Mouse (Mus musculus) hindbrain, embryonic 15.5 days (tissue): Measurements from ENCODE around the gene Maats1. TPM values are rescaled to one million over a fixed set of nuclear protein-coding genes. Genes with fewer than 3 reads are reported as not detected.
"Not testable (repeated sequence)": the region's sequence is repeated elsewhere in the genome, so short reads cannot be mapped to it uniquely, and the experiment has no call there.

Source experiments
- ATAC-seq: fragments of 200-750 bp; cut with Nextera tagmentation; 2 replicates; pipeline ENCODE4 v1.8.0; 2017; ENCODE audit warnings: low read depth, moderate number of reproducible peaks, moderate TSS enrichment; ENCODE audit not compliant: low FRiP score
- H3K27ac ChIP-seq: fragments of 300-500 bp; sonication (generic); replicated peaks from 2 replicates; pipeline ENCODE4 v1.5.1; 2015; ENCODE audit warnings: mild to moderate bottlenecking, inconsistent platforms
- H3K27me3 ChIP-seq: fragments of 300-500 bp; sonication (generic); 2 replicates; pipeline ENCODE4 v1.6.1; 2015; ENCODE audit warnings: control low read depth, inconsistent platforms
- H3K36me3 ChIP-seq: fragments of 300-500 bp; sonication (generic); 2 replicates; pipeline ENCODE4 v1.6.1; 2015; ENCODE audit warnings: control low read depth, inconsistent platforms
- H3K4me1 ChIP-seq: fragments of 300-500 bp; sonication (generic); replicated peaks from 2 replicates; pipeline ENCODE4 v1.6.1; 2015; ENCODE audit warnings: control low read depth, inconsistent platforms
- H3K4me2 ChIP-seq: fragments of 300-500 bp; sonication (generic); 2 replicates; pipeline ENCODE4 v1.6.1; 2015; ENCODE audit warnings: moderate library complexity, mild to moderate bottlenecking, inconsistent platforms
- H3K4me3 ChIP-seq: fragments of 300-500 bp; sonication (generic); 2 replicates; pipeline ENCODE4 v1.5.1; 2015; ENCODE audit warnings: mild to moderate bottlenecking, inconsistent platforms
- H3K9ac ChIP-seq: fragments of 300-500 bp; sonication (generic); 2 replicates; pipeline ENCODE4 v1.6.1; 2015; ENCODE audit warnings: inconsistent platforms
- H3K9me3 ChIP-seq: fragments of 300-500 bp; sonication (generic); 2 replicates; pipeline ENCODE4 v1.6.1; 2016; ENCODE audit warnings: control low read depth, inconsistent platforms
- WGBS: fragments of 180-500 bp; shearing (Covaris S2); methylation state at CpG from one replicate; pipeline ENCODE4 v1.1.7; 2015; 5-methylcytosine and 5-hydroxymethylcytosine counted together
- polyA plus RNA-seq: library from polyadenylated mRNA; unstranded; fragments of >200 nt; fragmentation: Nextera tagmentation; extraction: Ambion mirVana; gene quantifications from 2 replicates; pipeline ENCODE4 v1.2.1, GENCODE M21; 2015

Maats1 gene
- polyA plus RNA-seq, 1 experiment from 2014 or later = 1.4 TPM

- ATAC-seq = no peak
- H3K4me1 ChIP-seq = peaks cover 21% of the 10 kb centered on the region
- H3K9ac ChIP-seq = no peak overlapping the region
- no peaks in the 10 kb centered on the region for H3K9me3 ChIP-seq
- no peaks in the 10 kb centered on the region for H3K27me3 ChIP-seq
- peaks cover 9% of the 10 kb centered on the region for H3K36me3 ChIP-seq
- no peak overlapping the region for H3K4me3 ChIP-seq
- no peak overlapping the region for H3K27ac ChIP-seq
- WGBS = 85% methylated on average over 3 of the region's 3 CpGs
- H3K4me2 ChIP-seq = no peak overlapping the region
These were observed 3.2 kb upstream of the Maats1 start for GRCm38 (mm10) chr16:38344941-38345725.

- H3K27me3 ChIP-seq, H3K9me3 ChIP-seq, H3K4me2 ChIP-seq, H3K9ac ChIP-seq, H3K27ac ChIP-seq, ATAC-seq, H3K36me3 ChIP-seq, H3K4me1 ChIP-seq, H3K4me3 ChIP-seq: not testable (repeated sequence)
- 90% methylated on average over 4 of the region's 4 CpGs for WGBS
These were observed 3.9 kb downstream of the Maats1 start for GRCm38 (mm10) chr16:38338077-38338476.

- Histone ChIP-seq H3K9ac (no peak overlapping the region), H3K27me3 (no peaks in the 10 kb centered on the region), H3K4me2 (no peak overlapping the region), H3K9me3 (no peaks in the 10 kb centered on the region), H3K36me3 (no peaks in the 10 kb centered on the region), H3K27ac (no peak overlapping the region), H3K4me1 (no peaks in the 10 kb centered on the region), H3K4me3 (no peak overlapping the region)
- WGBS = 54% methylated on average over 6 of the region's 6 CpGs
- ATAC-seq = no peak
These were observed 7.5 kb downstream of the Maats1 start for GRCm38 (mm10) chr16:38334431-38334830.

GRCm38 (mm10) chr16:38329340-38329739 lies 12.6 kb downstream of the Maats1 start:
- no peak overlapping the region for H3K9ac ChIP-seq
- no peak overlapping the region for H3K27ac ChIP-seq
- H3K27me3 ChIP-seq = no peaks in the 10 kb centered on the region
- H3K9me3 ChIP-seq = no peaks in the 10 kb centered on the region
- no peak overlapping the region for H3K4me2 ChIP-seq
- H3K4me3 ChIP-seq = no peak overlapping the region
- WGBS = 88% methylated on average over 3 of the region's 3 CpGs
- H3K4me1 ChIP-seq = no peaks in the 10 kb centered on the region
- no peak for ATAC-seq
- no peaks in the 10 kb centered on the region for H3K36me3 ChIP-seq

- H3K9me3 ChIP-seq = no peaks in the 10 kb centered on the region
- H3K4me3 ChIP-seq = no peak overlapping the region
- ATAC-seq = no peak
- no peaks in the 10 kb centered on the region for H3K4me1 ChIP-seq
- no peak overlapping the region for H3K9ac ChIP-seq
- 75% methylated on average over 11 of the region's 11 CpGs for WGBS
- no peak overlapping the region for H3K27ac ChIP-seq
- H3K27me3 ChIP-seq = no peaks in the 10 kb centered on the region
- H3K4me2 ChIP-seq = no peak overlapping the region
- H3K36me3 ChIP-seq = no peaks in the 10 kb centered on the region
These were observed 15.1 kb downstream of the Maats1 start for GRCm38 (mm10) chr16:38326778-38327397.

GRCm38 (mm10) chr16:38324311-38324710 lies 17.6 kb downstream of the Maats1 start:
- no peaks in the 10 kb centered on the region for H3K4me1 ChIP-seq
- no peak for ATAC-seq
- WGBS = 90% methylated on average over 15 of the region's 15 CpGs

GRCm38 (mm10) chr16:38321452-38321935 lies 20.4 kb downstream of the Maats1 start:
- Histone ChIP-seq H3K4me2 (peak overlapping the region; percentile 53), H3K9me3 (no peaks in the 10 kb centered on the region), H3K4me1 (no peaks in the 10 kb centered on the region), H3K4me3 (peak overlapping the region; percentile 27; the same call in 1 of the 2 replicates), H3K27ac (no peak overlapping the region), H3K27me3 (no peaks in the 10 kb centered on the region), H3K9ac (0 out of 2 replicates have a peak overlapping the region, but pooled peaks have one; percentile 4), H3K36me3 (no peaks in the 10 kb centered on the region)
- 32% methylated on average over 17 of the region's 17 CpGs for WGBS
- peak; percentile 85 for ATAC-seq

More at GRCm38 (mm10) chr16:38324311-38324710, 17.6 kb downstream of the Maats1 start:
- Histone ChIP-seq H3K9ac (no peak overlapping the region), H3K27me3 (no peaks in the 10 kb centered on the region), H3K27ac (no peak overlapping the region), H3K36me3 (no peaks in the 10 kb centered on the region), H3K4me3 (no peak overlapping the region), H3K4me2 (no peak overlapping the region), H3K9me3 (no peaks in the 10 kb centered on the region)

- Histone ChIP-seq H3K27ac (no peak overlapping the region), H3K4me2 (no peak overlapping the region), H3K27me3 (no peaks in the 10 kb centered on the region), H3K4me3 (no peak overlapping the region), H3K36me3 (no peaks in the 10 kb centered on the region), H3K9ac (no peak overlapping the region), H3K9me3 (no peaks in the 10 kb centered on the region), H3K4me1 (no peaks in the 10 kb centered on the region)
- 93% methylated on average over 4 of the region's 4 CpGs for WGBS
- ATAC-seq = no peak
These were observed 22.9 kb downstream of the Maats1 start for GRCm38 (mm10) chr16:38319087-38319486.

GRCm38 (mm10) chr16:38318492-38318891 lies 23.5 kb downstream of the Maats1 start:
- Histone ChIP-seq H3K4me2 (no peak overlapping the region), H3K27me3 (no peaks in the 10 kb centered on the region), H3K36me3 (no peaks in the 10 kb centered on the region), H3K9ac (no peak overlapping the region), H3K4me3 (no peak overlapping the region), H3K4me1 (no peaks in the 10 kb centered on the region), H3K27ac (no peak overlapping the region), H3K9me3 (no peaks in the 10 kb centered on the region)
- no peak for ATAC-seq
- 78% methylated on average over 9 of the region's 9 CpGs for WGBS

GRCm38 (mm10) chr16:38308195-38308594 lies 33.7 kb downstream of the Maats1 start:
- Histone ChIP-seq H3K27ac (no peak overlapping the region), H3K4me1 (no peaks in the 10 kb centered on the region), H3K9ac (no peak overlapping the region), H3K9me3 (no peaks in the 10 kb centered on the region), H3K4me3 (no peak overlapping the region), H3K4me2 (peak overlapping the region; percentile 9; the same call in 1 of the 2 replicates), H3K27me3 (no peaks in the 10 kb centered on the region), H3K36me3 (no peaks in the 10 kb centered on the region)
- ATAC-seq = no peak
- 59% methylated on average over 11 of the region's 11 CpGs for WGBS

GRCm38 (mm10) chr16:38307651-38308050 lies 34.3 kb downstream of the Maats1 start:
- H3K36me3 ChIP-seq = no peaks in the 10 kb centered on the region
- no peak overlapping the region for H3K27ac ChIP-seq
- WGBS = 47% methylated on average over 7 of the region's 7 CpGs
- H3K9ac ChIP-seq = no peak overlapping the region
- no peaks in the 10 kb centered on the region for H3K4me1 ChIP-seq
- H3K4me3 ChIP-seq = no peak overlapping the region
- no peaks in the 10 kb centered on the region for H3K27me3 ChIP-seq
- no peak overlapping the region for H3K4me2 ChIP-seq
- H3K9me3 ChIP-seq = no peaks in the 10 kb centered on the region
- no peak for ATAC-seq

GRCm38 (mm10) chr16:38307221-38307605 lies 34.7 kb downstream of the Maats1 start:
- H3K4me2 ChIP-seq = no peak overlapping the region
- H3K27ac ChIP-seq = no peak overlapping the region
- H3K36me3 ChIP-seq = no peaks in the 10 kb centered on the region
- WGBS = 39% methylated on average over 5 of the region's 5 CpGs
- no peak overlapping the region for H3K4me3 ChIP-seq
- no peak for ATAC-seq
- H3K9me3 ChIP-seq = no peaks in the 10 kb centered on the region
- no peak overlapping the region for H3K9ac ChIP-seq
- H3K4me1 ChIP-seq = no peaks in the 10 kb centered on the region
- H3K27me3 ChIP-seq = no peaks in the 10 kb centered on the region
